Mouse (Mus musculus): ENCODE measurements around the gene Cd6.
A peak's percentile ranks its signal among the peaks of the same experiment; 100 is the strongest.

Gene Cd6

DNA sequence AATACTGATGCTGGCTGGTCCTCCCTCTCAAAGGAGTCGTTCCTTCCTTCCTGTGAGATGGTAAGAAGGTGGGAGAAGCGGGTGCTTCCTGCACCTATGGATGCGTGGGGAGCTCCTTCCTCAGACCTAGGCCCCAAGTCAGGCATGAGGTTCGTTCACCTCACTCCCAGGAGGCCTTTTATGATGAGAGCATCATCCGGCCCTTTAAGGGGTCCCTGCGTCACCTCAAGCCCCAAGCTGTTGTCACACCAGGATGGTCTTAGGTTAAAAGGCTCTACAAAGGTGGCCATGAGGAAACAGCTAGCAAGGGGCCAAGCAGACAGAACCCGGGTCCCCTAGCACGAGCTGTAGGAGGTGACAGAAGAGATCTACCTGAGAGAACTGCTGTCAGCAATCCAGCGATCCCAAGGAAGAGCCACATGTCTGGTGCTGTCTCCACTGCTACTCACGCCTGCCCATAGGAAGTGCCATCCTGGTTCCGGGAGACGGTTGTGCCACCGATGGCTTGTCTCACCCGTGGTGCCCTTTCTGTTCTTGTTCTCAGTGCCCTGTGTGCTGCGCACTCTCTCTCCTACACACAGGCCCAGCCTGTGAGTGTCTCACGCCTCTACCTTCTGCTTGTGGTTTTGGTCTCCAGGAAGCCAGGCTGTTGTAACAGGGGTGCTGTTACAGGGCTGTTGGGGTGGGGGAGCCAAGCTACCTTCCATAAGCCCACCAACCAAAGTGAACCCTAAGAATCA is at the start of gene Cd6:
Gene Cd6 (minus strand): TSS at position 623 of the 740 bp plus-strand sequence.
- no peak for DNase-seq (ENCODE audit: low spot score in 2 of 2)

DNA sequence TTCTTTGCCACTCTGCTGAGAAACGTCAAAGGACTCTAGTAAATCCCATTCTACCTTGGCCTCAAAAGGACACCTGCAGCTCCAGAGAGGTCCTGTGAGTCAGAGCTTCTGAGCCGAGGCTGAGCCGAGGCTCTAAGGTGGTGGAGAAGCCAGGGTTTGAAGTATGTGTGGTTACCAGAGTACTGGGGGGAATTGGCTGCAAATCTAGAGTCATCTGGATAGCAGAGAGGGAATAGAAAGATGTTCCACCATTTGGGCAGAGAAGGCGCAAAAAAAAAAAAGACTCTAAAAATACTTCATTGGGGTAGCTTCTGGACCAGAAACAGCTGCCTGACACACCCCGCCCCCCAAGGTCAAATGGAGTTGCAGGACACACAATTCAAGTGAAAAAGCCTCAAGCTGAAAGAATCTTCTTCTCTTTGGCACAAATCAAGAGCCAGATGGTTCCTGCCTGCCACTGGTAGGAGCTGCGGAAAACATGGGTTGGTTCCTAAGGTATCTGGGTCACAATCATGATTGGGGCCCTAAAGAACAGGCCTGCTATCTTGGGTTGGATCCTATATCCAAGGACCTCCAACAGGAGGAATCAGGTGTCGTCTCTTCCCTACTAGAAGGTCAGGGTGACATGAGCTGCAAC is 48.5 kb upstream of the Cd6 start:
- DNase-seq (ENCODE audit: low spot score in 2 of 2): no peak

- DNase-seq (ENCODE audit: low spot score in 2 of 2): no peak
Observed at GRCm38 (mm10) chr19:10871328-10871961, 41.6 kb upstream of the Cd6 start.

- no peak for DNase-seq (ENCODE audit: low spot score in 2 of 2)
Observed at GRCm38 (mm10) chr19:10870676-10871075, 40.8 kb upstream of the Cd6 start.

- no peak for DNase-seq (ENCODE audit: low spot score in 2 of 2)
Observed at GRCm38 (mm10) chr19:10869886-10870527, 40.1 kb upstream of the Cd6 start, which contains the start of gene Tmem132a. Tmem132a (minus strand) TSS chr19:10869940.

DNA sequence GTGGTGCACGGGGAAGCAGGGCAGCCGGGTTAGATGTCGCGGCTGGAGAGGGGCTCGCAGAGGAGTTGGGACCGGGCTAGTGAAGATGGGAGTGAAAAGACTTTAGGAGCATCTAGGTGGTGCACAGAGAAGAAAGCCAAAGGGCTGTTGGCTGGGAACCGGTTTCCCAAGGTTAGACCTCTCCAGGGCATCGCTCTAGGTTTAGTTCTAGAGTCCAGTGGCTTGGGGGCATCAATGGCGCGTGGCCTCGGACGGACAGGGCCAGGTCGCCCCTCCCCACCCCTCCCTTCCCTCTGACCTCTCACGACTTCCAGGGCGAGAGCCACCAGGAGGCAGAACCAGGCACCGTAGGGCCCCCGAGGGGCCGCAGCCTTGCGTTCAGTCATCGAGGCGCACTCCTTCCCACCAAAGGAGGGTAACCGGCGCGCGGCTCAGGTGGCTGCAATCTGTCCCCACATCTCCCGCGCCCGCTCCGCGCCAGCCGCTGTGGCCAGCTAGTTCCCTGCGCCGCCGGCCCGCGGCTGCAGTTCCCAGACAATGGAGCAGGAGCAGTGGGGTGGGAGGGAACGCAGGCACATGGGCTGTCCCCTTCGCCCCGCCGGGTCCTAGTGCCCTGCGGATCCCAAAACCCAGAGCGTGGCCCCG is 39.5 kb upstream of the Cd6 start:
- DNase-seq (ENCODE audit: low spot score in 2 of 2): peak; percentile 69 to 81

- DNase-seq (ENCODE audit: low spot score in 2 of 2): no peak
Observed at GRCm38 (mm10) chr19:10868623-10869141, 38.8 kb upstream of the Cd6 start.

DNA sequence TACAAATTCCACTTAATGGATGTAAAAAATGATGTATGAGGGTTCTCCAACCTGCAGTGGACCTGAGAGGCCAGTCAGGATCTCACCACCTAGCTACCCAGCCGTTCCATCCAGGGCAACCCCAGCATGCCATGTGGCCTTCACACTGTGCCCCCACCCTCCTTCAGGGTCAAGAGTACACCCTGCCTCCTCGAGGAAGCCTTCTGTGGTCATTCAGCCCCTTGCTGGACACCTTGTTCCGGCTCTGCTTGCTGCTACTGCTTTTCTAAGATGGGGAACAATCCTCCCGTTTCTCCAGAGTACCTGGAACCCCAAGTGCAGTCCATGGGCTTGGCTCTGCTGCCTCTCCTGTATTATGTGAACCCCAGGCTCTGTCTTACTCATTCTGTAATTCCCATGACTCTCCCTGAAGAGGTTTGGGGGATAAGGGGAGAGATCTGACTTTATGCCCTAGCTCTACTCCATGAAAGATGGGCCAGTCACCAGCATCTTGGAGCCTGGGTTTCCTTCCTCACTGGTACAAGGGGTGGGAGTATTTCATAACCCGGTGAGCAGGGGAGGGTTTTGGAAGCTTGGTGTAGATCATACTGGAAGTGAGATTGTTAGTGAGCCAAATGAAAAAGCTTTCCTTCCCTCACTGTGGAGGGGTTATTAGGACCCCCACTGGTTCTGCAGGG is 38.2 kb upstream of the Cd6 start:
- no peak for DNase-seq (ENCODE audit: low spot score in 2 of 2)

DNA sequence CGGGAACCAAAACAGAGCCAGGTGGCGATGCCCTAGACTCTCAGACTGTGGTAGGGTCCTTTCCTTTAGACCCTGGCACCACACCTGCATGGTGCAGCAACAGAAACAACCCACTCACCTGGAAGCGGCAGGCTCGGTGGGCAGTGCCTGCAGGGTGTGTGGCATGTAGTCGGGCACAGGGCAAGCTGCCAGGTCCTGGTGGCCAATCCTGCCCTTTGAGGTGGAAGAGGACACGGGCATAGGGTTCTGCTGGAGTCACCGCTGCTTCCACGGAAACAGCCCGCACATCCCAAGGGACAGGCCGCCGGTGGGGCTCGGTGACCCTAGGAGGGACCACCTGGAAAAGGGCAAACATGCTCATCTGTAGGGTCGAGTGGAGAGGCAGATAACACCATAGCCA is 36.5 kb upstream of the Cd6 start:
- no peak for DNase-seq (ENCODE audit: low spot score in 2 of 2)

DNA sequence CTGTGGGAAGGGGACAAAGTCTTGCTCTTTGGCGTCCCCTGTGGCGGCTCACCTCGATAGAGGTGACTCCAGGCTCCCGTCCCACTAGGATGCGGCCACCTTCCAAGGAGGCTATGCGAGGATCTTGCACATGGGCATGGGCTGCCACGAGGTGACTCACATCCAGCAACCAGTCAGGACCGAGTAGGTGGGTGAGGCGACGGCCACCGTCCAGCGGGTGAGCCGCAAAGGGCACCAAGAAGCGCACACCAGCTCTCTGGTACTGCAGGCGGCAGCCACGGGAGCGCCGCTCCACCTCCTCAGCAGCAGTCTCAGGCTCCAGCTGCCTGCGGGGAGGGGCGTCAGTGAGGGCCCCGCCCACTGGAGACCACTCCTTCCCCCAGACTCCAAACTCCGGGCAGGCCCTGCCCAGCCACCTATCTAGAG is 30.2 kb upstream of the Cd6 start:
- no peak for DNase-seq (ENCODE audit: low spot score in 2 of 2)

GRCm38 (mm10) chr19:10856520-10856919 is 26.7 kb upstream of the Cd6 start:
- no peak for DNase-seq (ENCODE audit: low spot score in 2 of 2)

GRCm38 (mm10) chr19:10855422-10855821 is 25.6 kb upstream of the Cd6 start:
- DNase-seq (ENCODE audit: low spot score in 2 of 2): no peak

DNA sequence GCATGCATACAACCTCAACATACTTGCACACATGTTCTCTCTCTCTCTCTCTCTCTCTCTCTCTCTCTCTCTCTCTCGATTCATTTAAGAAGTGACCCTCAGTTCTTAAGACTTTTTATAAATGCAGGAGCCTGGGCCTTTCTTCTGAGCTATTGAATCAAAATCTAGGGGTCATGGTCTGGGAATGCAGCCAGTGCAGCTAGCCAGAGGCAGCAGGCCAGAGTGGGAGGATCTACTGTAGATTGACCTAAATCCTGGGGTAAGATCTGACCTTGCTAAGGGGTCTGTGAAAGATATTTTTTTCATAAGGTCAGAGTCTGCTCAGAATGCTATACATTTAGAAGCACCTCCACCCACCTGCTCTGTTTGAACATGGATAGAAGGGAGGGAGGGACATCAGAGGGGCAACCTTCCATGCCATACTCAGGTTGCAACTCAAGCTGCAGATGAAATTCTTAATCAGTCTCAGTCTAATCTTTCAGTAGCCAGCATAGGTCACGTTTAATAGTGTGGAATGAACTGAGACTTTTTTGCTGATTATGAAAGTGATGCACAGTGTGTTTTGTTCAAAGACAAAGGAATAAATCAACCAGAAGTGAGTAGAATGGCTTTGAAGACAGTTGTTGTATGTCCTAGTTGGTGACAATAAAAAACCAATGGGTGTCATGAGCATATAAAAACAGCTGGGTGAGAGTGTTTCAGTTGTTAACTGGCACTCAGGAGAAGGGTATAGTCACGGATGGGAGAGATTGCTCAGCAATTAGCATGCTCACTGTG is 17.6 kb upstream of the Cd6 start:
- no peak for DNase-seq (ENCODE audit: low spot score in 2 of 2)

- DNase-seq (ENCODE audit: low spot score in 2 of 2): no peak
Observed at GRCm38 (mm10) chr19:10846150-10846549, 16.3 kb upstream of the Cd6 start.

DNA sequence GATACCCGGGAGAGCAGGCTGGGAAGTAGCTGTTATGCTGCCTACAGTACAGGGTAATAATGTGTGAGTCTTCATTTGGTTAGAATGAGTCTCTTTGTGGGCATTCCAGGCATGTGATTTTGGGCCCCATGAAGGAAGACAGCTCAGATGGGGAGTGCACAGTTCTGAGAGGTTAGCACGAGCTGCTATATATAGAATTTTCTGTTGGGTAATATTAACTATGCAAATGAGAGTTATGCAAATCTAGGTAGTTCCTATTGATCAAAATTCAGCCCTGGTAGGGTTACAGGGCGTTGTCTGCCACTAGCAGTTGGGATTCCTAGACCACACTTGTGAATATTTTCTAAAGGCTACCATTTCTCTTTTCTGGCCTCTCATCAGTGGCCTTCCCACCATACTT is 15.6 kb upstream of the Cd6 start:
- DNase-seq (ENCODE audit: low spot score in 2 of 2): no peak

DNA sequence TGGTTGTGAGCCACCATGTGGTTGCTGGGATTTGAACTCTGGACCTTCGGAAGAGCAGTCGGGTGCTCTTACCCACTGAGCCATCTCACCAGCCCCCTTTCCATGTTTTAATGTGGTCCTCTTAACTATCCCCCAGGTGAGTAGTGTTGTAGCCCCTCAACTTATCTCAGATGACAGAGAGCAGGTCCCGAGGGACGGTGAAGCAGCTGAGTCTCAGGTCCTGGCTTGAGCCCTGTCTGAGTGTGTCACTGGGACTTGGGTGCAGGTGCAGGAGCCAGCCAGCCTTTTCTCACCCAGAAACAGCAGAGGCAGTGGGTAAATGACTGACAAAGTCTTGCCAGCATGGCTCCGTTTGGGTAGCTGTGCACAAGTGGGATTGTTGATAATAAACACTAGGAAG is 14.3 kb upstream of the Cd6 start:
- no peak for DNase-seq (ENCODE audit: low spot score in 2 of 2)

- no peak for DNase-seq (ENCODE audit: low spot score in 2 of 2)
Observed at GRCm38 (mm10) chr19:10842914-10843313, 13.1 kb upstream of the Cd6 start.

DNA sequence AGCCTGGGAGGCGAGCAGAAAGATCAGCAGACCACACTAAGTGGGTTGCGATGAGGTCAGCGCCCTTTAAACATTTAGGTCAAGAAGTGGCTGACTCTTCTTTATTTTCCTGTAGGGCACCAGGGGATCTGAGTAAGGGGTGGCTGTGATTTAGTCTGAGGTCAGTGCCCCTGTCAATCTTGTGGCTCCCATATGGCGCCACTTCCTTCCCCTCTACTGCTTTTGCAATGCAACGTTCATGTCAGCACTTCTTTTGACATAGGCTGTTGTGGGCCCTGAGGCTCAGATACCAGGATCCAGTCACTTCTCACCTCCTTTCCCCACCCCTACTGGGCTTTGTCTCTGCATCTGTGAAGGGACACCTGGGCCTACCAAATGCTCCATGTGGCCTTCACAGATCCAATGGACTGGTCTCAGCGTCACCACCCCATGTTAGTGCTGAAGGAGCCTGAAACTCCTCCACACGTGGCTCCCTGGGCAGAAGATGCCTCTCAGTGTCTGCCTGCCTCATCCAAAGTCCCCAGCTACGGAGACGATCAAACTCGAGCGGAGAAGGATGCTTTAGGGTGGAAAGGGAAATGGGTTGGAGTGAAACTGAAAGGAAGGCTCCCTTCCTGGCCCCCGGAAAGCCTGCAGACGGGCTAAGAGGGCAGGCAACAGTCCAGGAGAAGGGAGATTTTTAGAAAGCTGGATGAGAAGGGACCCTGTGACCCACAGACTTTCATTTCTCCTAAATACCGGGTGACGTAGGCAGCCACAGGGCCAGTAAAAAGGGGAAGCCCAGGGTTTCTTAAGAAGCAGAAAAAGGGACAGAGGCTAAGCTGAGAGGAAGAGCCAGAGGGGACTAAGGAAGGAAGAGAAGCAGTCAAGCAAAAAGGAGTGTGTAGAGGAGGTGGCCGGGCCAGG is 12.1 kb upstream of the Cd6 start:
- DNase-seq (ENCODE audit: low spot score in 2 of 2): no peak

Data from frontal cortex, postnatal 25 days (tissue).